In the genomic region with DNA sequence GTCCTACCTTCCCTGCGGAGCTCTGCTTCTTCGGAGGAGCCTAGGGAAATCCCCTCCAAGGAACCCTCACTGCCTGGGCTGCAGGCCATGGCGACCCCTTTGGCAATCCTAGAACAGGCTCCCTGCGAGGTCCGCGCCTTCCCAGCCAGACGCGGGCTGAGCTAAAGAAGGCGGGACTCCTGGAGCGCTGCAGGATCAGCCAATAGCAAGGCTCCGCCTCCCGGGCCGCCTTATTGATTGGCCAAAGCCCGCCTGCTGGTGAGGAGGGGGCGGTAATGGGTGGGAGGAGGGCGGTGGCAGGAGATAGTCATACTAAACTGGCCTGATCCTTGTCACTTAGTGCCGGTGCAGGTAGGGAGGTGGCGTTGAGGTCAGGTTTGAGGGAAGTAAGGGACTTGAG, we compare ENCODE assay signal across 9 mouse cellular contexts. TPM values are rescaled to one million over a fixed set of nuclear protein-coding genes. Genes with fewer than 3 reads are reported as not detected.
DNase-seq lines count a peak whose midpoint lies in the region; ATAC-seq and TF ChIP-seq lines count a peak whose summit lies in the region.
"Had no signal": no experiment of that assay in that cellular context is flagged by ENCODE, and none has a peak within 500 bp of the region (broad histone marks: within the 10 kb centered on the region; RNA-seq: fewer than 3 reads in every experiment).

No protein-coding gene starts in this region.

- peaks cover 65% of the 10 kb centered on the region for H3K4me1 ChIP-seq in erythroblast, embryonic 14.5 days (ENCODE audit: control insufficient read depth)
- peaks cover 24% of the 10 kb centered on the region for H3K4me1 ChIP-seq in embryonic facial prominence, embryonic 12.5 days
- H3K4me1 ChIP-seq in heart, embryonic 10.5 days, result peaks cover 43% of the 10 kb centered on the region
- no peaks in the 10 kb centered on the region for H3K4me1 ChIP-seq in kidney, adult 2 months (ENCODE audit: control insufficient read depth, insufficient read depth, low read length)
- H3K4me1 ChIP-seq in limb, embryonic 11.5 days (ENCODE audit: control insufficient read depth, insufficient read depth, low read length), result peaks cover 18% of the 10 kb centered on the region
- H3K4me1 ChIP-seq in midbrain, embryonic 11.5 days (ENCODE audit: control insufficient read depth, insufficient read depth, low read length), result peaks cover 32% of the 10 kb centered on the region
- H3K4me1 ChIP-seq in stomach, embryonic 16.5 days (ENCODE audit: control insufficient read depth, insufficient read depth, low read length), result peaks cover 15% of the 10 kb centered on the region

- WGBS in embryonic facial prominence, embryonic 12.5 days, result 1% methylated on average over 18 of the region's 18 CpGs
- WGBS in heart, embryonic 10.5 days, result 0% methylated on average over 18 of the region's 18 CpGs
- 4% methylated on average over 18 of the region's 18 CpGs for WGBS in kidney, adult 2 months
- WGBS in limb, embryonic 11.5 days, result under 1% methylated on average over 18 of the region's 18 CpGs
- WGBS in midbrain, embryonic 11.5 days, result 1% methylated on average over 16 of the region's 18 CpGs
- under 1% methylated on average over 18 of the region's 18 CpGs for WGBS in stomach, embryonic 16.5 days

- no peaks in the 10 kb centered on the region for H3K27me3 ChIP-seq in erythroblast, embryonic 14.5 days (ENCODE audit: control insufficient read depth)
- no peaks in the 10 kb centered on the region for H3K27me3 ChIP-seq in embryonic facial prominence, embryonic 12.5 days
- H3K27me3 ChIP-seq in heart, embryonic 10.5 days (ENCODE audit: insufficient read depth, poor library complexity, severe bottlenecking), result peaks cover 16% of the 10 kb centered on the region
- no peaks in the 10 kb centered on the region for H3K27me3 ChIP-seq in kidney, adult 2 months (replicated peaks; ENCODE audit: control insufficient read depth, insufficient read depth, low read length)
- no peaks in the 10 kb centered on the region for H3K27me3 ChIP-seq in limb, embryonic 11.5 days (ENCODE audit: control insufficient read depth, insufficient read depth, low read length)
- no peaks in the 10 kb centered on the region for H3K27me3 ChIP-seq in midbrain, embryonic 11.5 days (ENCODE audit: control insufficient read depth, insufficient read depth, low read length)
- H3K27me3 ChIP-seq in stomach, embryonic 16.5 days (ENCODE audit: control insufficient read depth, insufficient read depth, low read length), result no peaks in the 10 kb centered on the region

- peak overlapping the region; percentile 57 for H3K9ac ChIP-seq in embryonic facial prominence, embryonic 12.5 days
- H3K9ac ChIP-seq in limb, embryonic 11.5 days (ENCODE audit: low read length), result peak overlapping the region; percentile 46
- H3K9ac ChIP-seq in midbrain, embryonic 11.5 days (ENCODE audit: low read length), result peak overlapping the region; percentile 56
- H3K9ac ChIP-seq in stomach, embryonic 16.5 days (ENCODE audit: low read length), result peak overlapping the region; percentile 73

- peak overlapping the region; percentile 93 for H3K4me2 ChIP-seq in embryonic facial prominence, embryonic 12.5 days (replicated peaks)
- peak overlapping the region; percentile 67 for H3K4me2 ChIP-seq in limb, embryonic 11.5 days (ENCODE audit: low read depth, severe bottlenecking)
- H3K4me2 ChIP-seq in midbrain, embryonic 11.5 days, result peak overlapping the region; percentile 72
- H3K4me2 ChIP-seq in stomach, embryonic 16.5 days (ENCODE audit: low read depth, low read length), result peak overlapping the region; percentile 95

- TF ChIP-seq POLR2A in kidney, adult 2 months (IDR thresholded peaks at IDR 0.05; ENCODE audit: low read depth, low read length), result no peak

- H3K4me3 ChIP-seq in erythroblast, embryonic 14.5 days (replicated peaks), result peak overlapping the region; percentile 15
- peak overlapping the region; percentile 43 for H3K4me3 ChIP-seq in embryonic facial prominence, embryonic 12.5 days
- H3K4me3 ChIP-seq in heart, embryonic 10.5 days, result peak overlapping the region; percentile 56
- no peak overlapping the region for H3K4me3 ChIP-seq in kidney, adult 2 months (ENCODE audit: insufficient read depth, low read depth, low read length)
- H3K4me3 ChIP-seq in limb, embryonic 11.5 days (ENCODE audit: low read depth, low read length), result peak overlapping the region; percentile 35
- H3K4me3 ChIP-seq in midbrain, embryonic 11.5 days (ENCODE audit: low read depth, low read length), result peak overlapping the region; percentile 32
- H3K4me3 ChIP-seq in stomach, embryonic 16.5 days (replicated peaks; ENCODE audit: low read length), result peak overlapping the region; percentile 52

- no peak for TF ChIP-seq CTCF in kidney, adult 2 months (conservative IDR thresholded peaks at IDR 0.05; ENCODE audit: insufficient read depth, insufficient read length, low read depth, low read length)

- H3K36me3 ChIP-seq in erythroblast, embryonic 14.5 days (ENCODE audit: control insufficient read depth), result peaks cover 91% of the 10 kb centered on the region
- peaks cover 10% of the 10 kb centered on the region; the same call in 1 of the 2 replicates for H3K36me3 ChIP-seq in embryonic facial prominence, embryonic 12.5 days
- peaks cover 34% of the 10 kb centered on the region for H3K36me3 ChIP-seq in heart, embryonic 10.5 days
- H3K36me3 ChIP-seq in kidney, adult 2 months (ENCODE audit: control insufficient read depth, insufficient read depth, low read length), result no peaks in the 10 kb centered on the region
- H3K36me3 ChIP-seq in limb, embryonic 11.5 days (ENCODE audit: control insufficient read depth, insufficient read depth, low read length), result 0 out of 2 replicates have a peak, but pooled peaks cover 2% of the 10 kb centered on the region
- H3K36me3 ChIP-seq in midbrain, embryonic 11.5 days (ENCODE audit: control insufficient read depth, insufficient read depth, low read length), result no peaks in the 10 kb centered on the region
- no peaks in the 10 kb centered on the region for H3K36me3 ChIP-seq in stomach, embryonic 16.5 days (ENCODE audit: control insufficient read depth, insufficient read depth, low read length)

- H3K27ac ChIP-seq in embryonic facial prominence, embryonic 12.5 days, result no peak overlapping the region
- H3K27ac ChIP-seq in heart, embryonic 10.5 days, result peak overlapping the region; percentile 59
- H3K27ac ChIP-seq in kidney, adult 2 months (ENCODE audit: insufficient read depth, low read depth, low read length), result no peak overlapping the region
- H3K27ac ChIP-seq in limb, embryonic 11.5 days (replicated peaks; ENCODE audit: low read depth, low read length), result no peak overlapping the region
- H3K27ac ChIP-seq in midbrain, embryonic 11.5 days (ENCODE audit: low read depth, low read length), result no peak overlapping the region
- no peak overlapping the region for H3K27ac ChIP-seq in stomach, embryonic 16.5 days (ENCODE audit: low read length)

- ATAC-seq in erythroblast, adult 5-6 weeks (replicated peaks; ENCODE audit: low FRiP score, poor library complexity, severe bottlenecking), result no peak
- peak; percentile 79 for ATAC-seq in embryonic facial prominence, embryonic 12.5 days (ENCODE audit: insufficient number of reproducible peaks, insufficient read depth, low FRiP score, low TSS enrichment)
- peak; percentile 70 for ATAC-seq in limb, embryonic 11.5 days (ENCODE audit: insufficient number of reproducible peaks, low FRiP score, low TSS enrichment, low read depth)
- ATAC-seq in midbrain, embryonic 11.5 days (ENCODE audit: low FRiP score), result peak; percentile 87
- peak; percentile 89; the same call in 1 of the 2 replicates for ATAC-seq in stomach, embryonic 16.5 days (ENCODE audit: insufficient read depth, low FRiP score)

- DNase-seq in heart, embryonic 10.5 days (ENCODE audit: low spot score), result peak; percentile 94
- peak; percentile 56 for DNase-seq in kidney, adult 2 months
- peak; percentile 89 for DNase-seq in limb, embryonic 11.5 days (ENCODE audit: low spot score)
- peak; percentile 95 for DNase-seq in midbrain, embryonic 11.5 days (ENCODE audit: low spot score, missing footprints)

- peaks cover 4% of the 10 kb centered on the region; the same call in 1 of the 2 replicates for H3K9me3 ChIP-seq in erythroblast, embryonic 14.5 days (ENCODE audit: control insufficient read depth, low read length)
- no peaks in the 10 kb centered on the region for H3K9me3 ChIP-seq in embryonic facial prominence, embryonic 12.5 days
- no peaks in the 10 kb centered on the region for H3K9me3 ChIP-seq in heart, embryonic 10.5 days
- H3K9me3 ChIP-seq in limb, embryonic 11.5 days (ENCODE audit: control insufficient read depth, low read length), result no peaks in the 10 kb centered on the region
- no peaks in the 10 kb centered on the region for H3K9me3 ChIP-seq in midbrain, embryonic 11.5 days (ENCODE audit: control insufficient read depth, low read length)
- no peaks in the 10 kb centered on the region for H3K9me3 ChIP-seq in stomach, embryonic 16.5 days (replicated peaks; ENCODE audit: control insufficient read depth, low read length)

RNA-seq across cellular contexts. Expression of a gene that starts 6.0 kb away (rescaled TPM):
- polyA plus RNA-seq in erythroblast, embryonic 14.5 days (2012), result 21.2 and 24.5 TPM in 2 replicates
- 7.7 and 12.7 TPM in 2 replicates for total RNA-seq in erythroblast, adult 5-6 weeks (2015; ENCODE audit: low replicate concordance)
- total RNA-seq in erythroblast, adult 5-6 weeks (2017; ENCODE audit: low replicate concordance), result 14.2 and 20.6 TPM in 2 replicates
- 12.7 and 12.8 TPM in 2 replicates for polyA plus RNA-seq in embryonic facial prominence, embryonic 12.5 days (2016; fragmentation: Nextera tagmentation; extraction: Ambion mirVana)
- polyA plus RNA-seq in heart, embryonic 10.5 days (2016; fragmentation: Nextera tagmentation; extraction: Ambion mirVana), result 19.0 and 20.1 TPM in 2 replicates
- polyA plus RNA-seq in kidney, adult 2 months (2012; rRNA removed), result 4.9 and 5.9 TPM in 2 replicates
- 9.1 and 10.7 TPM in 2 replicates for polyA plus RNA-seq in limb, embryonic 11.5 days (2014; fragmentation: Nextera tagmentation; extraction: Ambion mirVana)
- polyA plus RNA-seq in midbrain, embryonic 11.5 days (2014; fragmentation: Nextera tagmentation; extraction: Ambion mirVana), result 9.4 and 10.8 TPM in 2 replicates
- polyA plus RNA-seq in stomach, embryonic 16.5 days (2015; fragmentation: Nextera tagmentation; extraction: Ambion mirVana), result 7.9 and 8.3 TPM in 2 replicates

RNA-seq across cellular contexts. Expression of a gene that starts 18.8 kb away (rescaled TPM):
- not detected in 2 replicates for polyA plus RNA-seq in erythroblast, embryonic 14.5 days (2012)
- total RNA-seq in erythroblast, adult 5-6 weeks (2015; ENCODE audit: low replicate concordance), result not detected in 2 replicates
- total RNA-seq in erythroblast, adult 5-6 weeks (2017; ENCODE audit: low replicate concordance), result not detected in 2 replicates
- polyA plus RNA-seq in embryonic facial prominence, embryonic 12.5 days (2016; fragmentation: Nextera tagmentation; extraction: Ambion mirVana), result not detected in 2 replicates
- not detected in 2 replicates for polyA plus RNA-seq in heart, embryonic 10.5 days (2016; fragmentation: Nextera tagmentation; extraction: Ambion mirVana)
- not detected in 2 replicates for polyA plus RNA-seq in kidney, adult 2 months (2012; rRNA removed)
- polyA plus RNA-seq in limb, embryonic 11.5 days (2014; fragmentation: Nextera tagmentation; extraction: Ambion mirVana), result not detected in 2 replicates
- polyA plus RNA-seq in midbrain, embryonic 11.5 days (2014; fragmentation: Nextera tagmentation; extraction: Ambion mirVana), result not detected in 2 replicates
- polyA plus RNA-seq in stomach, embryonic 16.5 days (2015; fragmentation: Nextera tagmentation; extraction: Ambion mirVana), result 6.0 and 6.7 TPM in 2 replicates
- total RNA-seq: gastrocnemius, postnatal 36 days had no signal

RNA-seq across cellular contexts. Expression of a gene that starts 25.3 kb away (rescaled TPM):
- not detected in 2 replicates for polyA plus RNA-seq in erythroblast, embryonic 14.5 days (2012)
- not detected in 2 replicates for total RNA-seq in erythroblast, adult 5-6 weeks (2015; ENCODE audit: low replicate concordance)
- not detected in 2 replicates for total RNA-seq in erythroblast, adult 5-6 weeks (2017; ENCODE audit: low replicate concordance)
- polyA plus RNA-seq in embryonic facial prominence, embryonic 12.5 days (2016; fragmentation: Nextera tagmentation; extraction: Ambion mirVana), result 0.71 TPM in 1 of 2 replicates, not detected in the other
- polyA plus RNA-seq in heart, embryonic 10.5 days (2016; fragmentation: Nextera tagmentation; extraction: Ambion mirVana), result 3.0 TPM in 1 of 2 replicates, not detected in the other
- polyA plus RNA-seq in kidney, adult 2 months (2012; rRNA removed), result not detected in 2 replicates
- not detected in 2 replicates for polyA plus RNA-seq in limb, embryonic 11.5 days (2014; fragmentation: Nextera tagmentation; extraction: Ambion mirVana)
- 0.44 TPM in 1 of 2 replicates, not detected in the other for polyA plus RNA-seq in midbrain, embryonic 11.5 days (2014; fragmentation: Nextera tagmentation; extraction: Ambion mirVana)
- 40.5 and 56.0 TPM in 2 replicates for polyA plus RNA-seq in stomach, embryonic 16.5 days (2015; fragmentation: Nextera tagmentation; extraction: Ambion mirVana)
- total RNA-seq: gastrocnemius, postnatal 36 days had no signal

RNA-seq across cellular contexts. Expression of a gene that starts 41.0 kb away (rescaled TPM):
- polyA plus RNA-seq in erythroblast, embryonic 14.5 days (2012), result not detected in 2 replicates
- 2.1 and 7.1 TPM in 2 replicates for total RNA-seq in erythroblast, adult 5-6 weeks (2015; ENCODE audit: low replicate concordance)
- total RNA-seq in erythroblast, adult 5-6 weeks (2017; ENCODE audit: low replicate concordance), result 0.42 and 0.77 TPM in 2 replicates
- polyA plus RNA-seq in embryonic facial prominence, embryonic 12.5 days (2016; fragmentation: Nextera tagmentation; extraction: Ambion mirVana), result 0.43 and 0.55 TPM in 2 replicates
- polyA plus RNA-seq in heart, embryonic 10.5 days (2016; fragmentation: Nextera tagmentation; extraction: Ambion mirVana), result 0.83 and 0.94 TPM in 2 replicates
- 62.1 and 67.1 TPM in 2 replicates for polyA plus RNA-seq in kidney, adult 2 months (2012; rRNA removed)
- polyA plus RNA-seq in limb, embryonic 11.5 days (2014; fragmentation: Nextera tagmentation; extraction: Ambion mirVana), result 0.35 and 0.47 TPM in 2 replicates
- polyA plus RNA-seq in midbrain, embryonic 11.5 days (2014; fragmentation: Nextera tagmentation; extraction: Ambion mirVana), result 0.11 and 0.19 TPM in 2 replicates
- 2.9 and 3.5 TPM in 2 replicates for polyA plus RNA-seq in stomach, embryonic 16.5 days (2015; fragmentation: Nextera tagmentation; extraction: Ambion mirVana)

RNA-seq across cellular contexts. Expression of a gene that starts 54.1 kb away (rescaled TPM):
- 0.05 TPM in 1 of 2 replicates, not detected in the other for polyA plus RNA-seq in erythroblast, embryonic 14.5 days (2012)
- total RNA-seq in erythroblast, adult 5-6 weeks (2015; ENCODE audit: low replicate concordance), result 0.84 TPM in 1 of 2 replicates, not detected in the other
- 0.14 TPM in 1 of 2 replicates, not detected in the other for total RNA-seq in erythroblast, adult 5-6 weeks (2017; ENCODE audit: low replicate concordance)
- polyA plus RNA-seq in embryonic facial prominence, embryonic 12.5 days (2016; fragmentation: Nextera tagmentation; extraction: Ambion mirVana), result 11.1 and 11.4 TPM in 2 replicates
- polyA plus RNA-seq in heart, embryonic 10.5 days (2016; fragmentation: Nextera tagmentation; extraction: Ambion mirVana), result 3.4 and 5.1 TPM in 2 replicates
- polyA plus RNA-seq in kidney, adult 2 months (2012; rRNA removed), result 2.3 and 3.5 TPM in 2 replicates
- 11.3 and 12.7 TPM in 2 replicates for polyA plus RNA-seq in limb, embryonic 11.5 days (2014; fragmentation: Nextera tagmentation; extraction: Ambion mirVana)
- 14.4 and 15.5 TPM in 2 replicates for polyA plus RNA-seq in midbrain, embryonic 11.5 days (2014; fragmentation: Nextera tagmentation; extraction: Ambion mirVana)
- 7.4 and 9.6 TPM in 2 replicates for polyA plus RNA-seq in stomach, embryonic 16.5 days (2015; fragmentation: Nextera tagmentation; extraction: Ambion mirVana)

Comparison
In these comparisons a context has a peak if more than half of its experiments do, and no peak if none do; other contexts are left out.
1. RNA of a gene that starts 25.3 kb away (polyA plus RNA-seq): 40.5 to 56.0 TPM in stomach, embryonic 16.5 days; 3.0 TPM in heart, embryonic 10.5 days, 0.44 TPM in midbrain, embryonic 11.5 days, 0.71 TPM in embryonic facial prominence, embryonic 12.5 days, not detected in limb, embryonic 11.5 days, not detected in erythroblast, embryonic 14.5 days and not detected in kidney, adult 2 months; every median in the first group is over 10 times any median in the second.
2. Peak in every context shown above with its lines, with median percentiles within 50 percentile points of each other: H3K4me2 ChIP-seq, H3K9ac ChIP-seq and DNase-seq.